Comparison of ENCODE assay signal across 18 mouse cellular contexts in genomic region chr17:10057736-10058135, GRCm38 (mm10).
"Had no signal": no experiment of that assay in that cellular context is flagged by ENCODE, and none has a peak within 500 bp of the region (broad histone marks: within the 10 kb centered on the region; RNA-seq: fewer than 3 reads in every experiment).

No protein-coding gene starts in this region.

- H3K4me2 ChIP-seq: limb, embryonic 12.5 days; limb, embryonic 15.5 days; liver, embryonic 11.5 days; lung, embryonic 14.5 days; midbrain, embryonic 13.5 days; stomach, embryonic 15.5 days had no signal

- DNase-seq: left cerebral cortex, postnatal 4 days; liver, postnatal 0 days; lung, embryonic 14.5 days; right cerebral cortex, postnatal 25 days; spleen, adult 18-20 months; thymus, postnatal 25 days had no signal

- H3K36me3 ChIP-seq: limb, embryonic 12.5 days; limb, embryonic 15.5 days; midbrain, embryonic 13.5 days; stomach, embryonic 15.5 days had no signal

- H3K9ac ChIP-seq: limb, embryonic 12.5 days; limb, embryonic 15.5 days; liver, embryonic 14.5 days; liver, postnatal 0 days; lung, embryonic 14.5 days; midbrain, embryonic 13.5 days; stomach, embryonic 15.5 days had no signal

- H3K4me1 ChIP-seq: limb, embryonic 12.5 days; limb, embryonic 15.5 days; midbrain, embryonic 13.5 days; stomach, embryonic 15.5 days had no signal

- H3K9me3 ChIP-seq: limb, embryonic 12.5 days; limb, embryonic 15.5 days; midbrain, embryonic 13.5 days; stomach, embryonic 15.5 days had no signal

- H3K4me3 ChIP-seq: limb, embryonic 12.5 days; limb, embryonic 15.5 days; midbrain, embryonic 13.5 days; stomach, embryonic 15.5 days had no signal

- H3K27ac ChIP-seq: hindbrain, postnatal 0 days; limb, embryonic 12.5 days; limb, embryonic 15.5 days; liver, embryonic 14.5 days; macrophage; midbrain, embryonic 13.5 days; stomach, embryonic 15.5 days had no signal

- H3K27me3 ChIP-seq: limb, embryonic 12.5 days; limb, embryonic 15.5 days; midbrain, embryonic 13.5 days; stomach, embryonic 15.5 days had no signal

- ATAC-seq: hindbrain, postnatal 0 days; inflammation-experienced regulatory T-cells, adult 6 months; intestine, embryonic 16.5 days; liver, postnatal 0 days; lung, postnatal 0 days; midbrain, embryonic 13.5 days; midbrain, embryonic 16.5 days had no signal
